Mouse (Mus musculus) hindbrain, embryonic 11.5 days (tissue): ENCODE measurements around the gene Asic2. TPM values are rescaled to one million over a fixed set of nuclear protein-coding genes. Genes with fewer than 3 reads are reported as not detected.

ENCODE experiments used
- ATAC-seq: fragments of 200-750 bp; cut with Nextera tagmentation; 2 replicates; pipeline ENCODE4 v1.8.0; 2017; ENCODE audit warnings: mild to moderate bottlenecking, moderate TSS enrichment, moderate library complexity; ENCODE audit not compliant: low FRiP score
- DNase-seq: peaks from one replicate; pipeline ENCODE4 v3.0.0-alpha.2; 2015; ENCODE audit warnings: low spot score
- H3K27ac ChIP-seq: fragments of 300-500 bp; sonication (generic); 2 replicates; pipeline ENCODE4 v1.5.1; 2014; ENCODE audit warnings: mild to moderate bottlenecking, low read depth, low read length
- H3K27me3 ChIP-seq: fragments of 300-500 bp; sonication (generic); 2 replicates; pipeline ENCODE4 v1.6.1; 2014; ENCODE audit warnings: mild to moderate bottlenecking, low read length, moderate library complexity, mixed read lengths; ENCODE audit not compliant: control insufficient read depth, insufficient read depth
- H3K36me3 ChIP-seq: fragments of 300-500 bp; sonication (generic); 2 replicates; pipeline ENCODE4 v1.6.1; 2014; ENCODE audit warnings: mild to moderate bottlenecking, low read length, moderate library complexity, mixed read lengths; ENCODE audit not compliant: control insufficient read depth, insufficient read depth
- H3K4me1 ChIP-seq: fragments of 300-500 bp; sonication (generic); replicated peaks from 2 replicates; pipeline ENCODE4 v1.6.1; 2014; ENCODE audit warnings: low read length, mixed read lengths; ENCODE audit not compliant: control insufficient read depth, insufficient read depth
- H3K4me2 ChIP-seq: fragments of 300-500 bp; sonication (generic); replicated peaks from 2 replicates; pipeline ENCODE4 v1.6.1; 2014; ENCODE audit warnings: mild to moderate bottlenecking, low read depth, low read length
- H3K4me3 ChIP-seq: fragments of 300-500 bp; sonication (generic); 2 replicates; pipeline ENCODE4 v1.5.1; 2014; ENCODE audit warnings: low read depth, low read length
- H3K9ac ChIP-seq: fragments of 300-500 bp; sonication (generic); 2 replicates; pipeline ENCODE4 v1.6.1; 2014; ENCODE audit warnings: low read depth, low read length
- H3K9me3 ChIP-seq: fragments of 300-500 bp; sonication (generic); 2 replicates; pipeline ENCODE4 v1.6.1; 2016; ENCODE audit warnings: low read length; ENCODE audit not compliant: control insufficient read depth
- WGBS: fragments of 180-500 bp; shearing (Covaris S2); extraction: QIAGEN DNeasy Blood & Tissue Kit; methylation state at CpG from one replicate; pipeline ENCODE4 v1.1.7; 2014; 5-methylcytosine and 5-hydroxymethylcytosine counted together
- polyA plus RNA-seq: library from polyadenylated mRNA; unstranded; fragments of >200 nt; fragmentation: Nextera tagmentation; extraction: Ambion mirVana; gene quantifications from 2 replicates; pipeline ENCODE4 v1.2.1, GENCODE M21; 2014

Asic2 gene
- polyA plus RNA-seq, 1 experiment from 2014 or later: 1.7 TPM

DNA sequence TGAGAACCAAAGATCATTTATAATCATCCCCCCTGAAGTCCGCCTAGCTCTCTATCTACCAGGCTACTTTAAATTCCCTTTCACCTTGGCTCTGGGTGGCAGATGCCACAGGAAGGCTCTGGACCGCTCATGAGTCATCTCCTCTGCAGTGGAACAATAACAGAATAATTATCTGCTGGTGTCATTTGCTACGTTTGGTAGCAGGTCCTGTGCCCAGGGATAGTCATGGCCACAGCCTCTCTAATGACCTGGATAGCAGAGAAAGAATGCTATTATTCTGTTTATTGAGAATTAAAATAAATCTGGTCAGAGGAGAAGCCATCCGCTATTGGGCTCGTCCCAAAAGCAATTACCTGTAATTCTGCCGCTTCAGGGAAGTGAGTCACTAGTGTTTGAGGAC lies 425.1 kb downstream of the Asic2 start:
- H3K36me3 ChIP-seq: no peaks in the 10 kb centered on the region
- no peaks in the 10 kb centered on the region for H3K27me3 ChIP-seq
- no peak overlapping the region for H3K4me3 ChIP-seq
- H3K9me3 ChIP-seq: no peaks in the 10 kb centered on the region
- WGBS: 87% methylated on average over 6 of the region's 6 CpGs
- ATAC-seq: no peak
- no peak overlapping the region for H3K4me2 ChIP-seq
- H3K27ac ChIP-seq: no peak overlapping the region
- H3K4me1 ChIP-seq: no peaks in the 10 kb centered on the region
- no peak for DNase-seq
- H3K9ac ChIP-seq: no peak overlapping the region

DNA sequence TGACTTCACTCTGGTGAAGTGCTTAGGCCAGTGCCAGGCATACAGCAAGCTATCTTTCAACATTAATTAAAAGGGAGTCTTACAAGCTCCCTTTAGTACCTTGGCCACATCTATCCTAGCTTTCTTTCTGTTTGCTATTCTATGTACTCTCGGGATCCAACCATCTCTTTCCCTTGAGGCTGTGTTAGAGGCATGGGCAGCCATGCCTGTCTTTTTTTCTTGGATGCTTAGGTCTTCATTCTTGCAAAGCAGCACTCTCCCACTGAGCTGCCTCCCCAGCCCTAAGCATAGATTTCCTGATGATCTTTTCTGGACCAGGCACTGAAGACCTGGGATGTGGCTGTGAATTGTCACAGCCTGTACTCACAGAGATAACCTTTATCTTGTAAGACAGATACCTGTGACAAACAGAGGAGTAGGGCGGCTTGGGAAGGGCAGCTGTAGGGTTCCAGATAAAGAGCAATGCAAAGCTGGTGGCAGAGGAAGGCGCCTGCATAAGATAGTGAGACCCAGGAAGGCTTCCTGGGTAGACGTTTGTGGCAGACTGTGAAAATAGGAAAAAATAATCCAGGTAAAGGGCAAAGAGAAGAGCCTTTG lies 433.0 kb downstream of the Asic2 start:
- no peaks in the 10 kb centered on the region for H3K4me1 ChIP-seq
- no peak overlapping the region for H3K4me3 ChIP-seq
- DNase-seq (no peak), ATAC-seq (no peak)
- WGBS: 69% methylated on average over 4 of the region's 4 CpGs
- no peaks in the 10 kb centered on the region for H3K27me3 ChIP-seq
- no peaks in the 10 kb centered on the region for H3K9me3 ChIP-seq
- no peaks in the 10 kb centered on the region for H3K36me3 ChIP-seq
- no peak overlapping the region for H3K27ac ChIP-seq
- no peak overlapping the region for H3K9ac ChIP-seq
- no peak overlapping the region for H3K4me2 ChIP-seq

DNA sequence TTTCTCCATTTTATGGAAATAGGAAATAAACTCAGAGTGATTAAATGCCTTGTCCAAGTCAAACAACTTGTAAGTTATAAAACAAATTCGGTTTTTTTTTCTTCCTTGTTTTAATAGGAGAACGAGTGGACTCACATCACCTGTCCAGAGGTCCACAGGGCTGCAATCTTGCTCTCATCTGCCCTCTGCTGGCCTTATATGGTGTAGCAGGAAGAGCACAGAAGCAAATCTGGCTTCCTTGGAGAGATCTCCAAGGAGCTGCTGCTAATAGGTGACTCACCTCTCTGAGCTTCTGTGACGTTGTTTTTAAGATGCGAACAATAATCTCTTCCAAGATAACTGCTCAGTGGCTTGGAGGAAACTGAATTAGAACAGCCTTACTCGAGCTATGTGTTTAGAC lies 433.6 kb downstream of the Asic2 start:
- Histone ChIP-seq H3K27me3 (no peaks in the 10 kb centered on the region), H3K27ac (no peak overlapping the region), H3K36me3 (no peaks in the 10 kb centered on the region), H3K9me3 (no peaks in the 10 kb centered on the region), H3K4me3 (no peak overlapping the region), H3K9ac (no peak overlapping the region), H3K4me1 (no peaks in the 10 kb centered on the region), H3K4me2 (no peak overlapping the region)
- WGBS: 23% methylated on average over 5 of the region's 5 CpGs
- ATAC-seq: no peak
- DNase-seq: peak; percentile 81

DNA sequence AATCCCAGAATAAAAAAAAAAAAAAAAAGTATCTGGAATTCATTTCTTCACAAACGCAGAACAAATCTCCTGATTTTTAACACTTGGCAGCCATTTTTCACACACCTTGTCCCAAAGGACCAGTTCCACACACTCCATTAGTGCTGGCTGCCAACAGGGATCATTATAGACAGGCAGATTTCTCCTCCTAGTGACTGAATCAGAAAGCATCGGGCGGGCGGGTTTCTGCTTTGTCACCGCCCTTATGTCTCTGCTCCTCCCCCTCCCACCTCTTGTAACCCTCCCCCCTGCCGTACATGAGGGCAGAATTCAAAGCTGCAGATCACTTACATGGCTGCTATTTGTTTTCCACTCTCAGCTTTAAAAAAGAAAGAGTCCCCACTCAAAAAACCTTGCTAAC lies 436.4 kb downstream of the Asic2 start:
- Histone ChIP-seq H3K27me3 (no peaks in the 10 kb centered on the region), H3K4me2 (no peak overlapping the region), H3K27ac (no peak overlapping the region), H3K4me1 (no peaks in the 10 kb centered on the region), H3K9me3 (no peaks in the 10 kb centered on the region), H3K9ac (no peak overlapping the region), H3K4me3 (no peak overlapping the region), H3K36me3 (no peaks in the 10 kb centered on the region)
- 8% methylated on average over 6 of the region's 6 CpGs for WGBS
- ATAC-seq: no peak; the same call in 1 of the 2 replicates
- peak; percentile 54 for DNase-seq

DNA sequence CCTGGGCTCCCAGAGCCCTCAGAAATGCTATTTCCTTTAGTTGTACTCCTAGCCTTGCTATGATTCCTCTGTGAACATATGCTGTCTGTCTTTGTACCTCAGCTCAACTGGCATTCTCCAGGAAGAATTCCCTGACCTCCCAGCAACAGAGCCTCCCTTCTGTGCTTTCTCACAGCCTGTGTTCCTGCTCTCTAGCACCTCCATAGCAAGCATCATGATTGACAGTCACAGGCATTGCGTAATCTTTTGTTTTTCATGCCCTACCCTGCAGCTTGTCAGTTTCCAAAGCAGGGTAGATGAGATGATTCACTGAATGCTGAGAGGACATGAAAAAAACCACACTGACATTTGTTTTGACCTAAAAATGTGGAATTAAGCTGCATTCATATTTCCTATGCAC lies 445.3 kb downstream of the Asic2 start:
- Histone ChIP-seq H3K36me3 (no peaks in the 10 kb centered on the region), H3K4me2 (no peak overlapping the region), H3K27ac (no peak overlapping the region), H3K4me1 (no peaks in the 10 kb centered on the region), H3K9ac (no peak overlapping the region), H3K9me3 (no peaks in the 10 kb centered on the region), H3K4me3 (no peak overlapping the region), H3K27me3 (no peaks in the 10 kb centered on the region)
- 71% methylated on average over 1 of the region's 1 CpGs for WGBS
- no peak for ATAC-seq
- DNase-seq: peak; percentile 17

DNA sequence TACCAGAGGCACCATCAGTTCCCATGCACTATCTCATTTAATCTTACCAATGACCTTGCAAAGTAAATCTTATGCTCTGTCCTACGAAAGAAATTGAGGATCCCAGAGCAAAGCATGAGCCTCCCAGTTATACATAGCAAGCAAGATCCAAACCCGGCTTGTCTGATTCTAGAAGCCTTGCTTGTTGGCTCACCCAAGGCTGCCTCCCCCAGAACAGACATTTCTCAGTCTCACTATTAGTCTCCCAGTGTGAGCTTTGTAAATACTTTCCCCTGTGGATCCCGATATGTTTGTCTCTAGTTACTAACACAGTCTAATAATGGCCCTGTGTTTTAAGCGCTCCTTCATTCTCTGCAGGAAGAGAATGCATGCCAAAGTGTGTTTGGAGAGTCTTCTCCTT lies 446.4 kb downstream of the Asic2 start:
- Histone ChIP-seq H3K9ac (no peak overlapping the region), H3K27ac (no peak overlapping the region), H3K27me3 (no peaks in the 10 kb centered on the region), H3K4me3 (no peak overlapping the region), H3K4me2 (no peak overlapping the region), H3K36me3 (no peaks in the 10 kb centered on the region), H3K9me3 (no peaks in the 10 kb centered on the region), H3K4me1 (no peaks in the 10 kb centered on the region)
- DNase-seq (no peak), ATAC-seq (no peak)
- 90% methylated on average over 4 of the region's 4 CpGs for WGBS

- no peak overlapping the region for H3K4me2 ChIP-seq
- no peak overlapping the region for H3K9ac ChIP-seq
- H3K4me1 ChIP-seq: no peaks in the 10 kb centered on the region
- H3K36me3 ChIP-seq: no peaks in the 10 kb centered on the region
- WGBS: 45% methylated on average over 14 of the region's 14 CpGs
- H3K27me3 ChIP-seq: no peaks in the 10 kb centered on the region
- no peak overlapping the region for H3K27ac ChIP-seq
- no peaks in the 10 kb centered on the region for H3K9me3 ChIP-seq
- DNase-seq: peak; percentile 15
- no peak for ATAC-seq
- no peak overlapping the region for H3K4me3 ChIP-seq
Measured at GRCm38 (mm10) chr11:81518001-81518955, 450.0 kb downstream of the Asic2 start.

DNA sequence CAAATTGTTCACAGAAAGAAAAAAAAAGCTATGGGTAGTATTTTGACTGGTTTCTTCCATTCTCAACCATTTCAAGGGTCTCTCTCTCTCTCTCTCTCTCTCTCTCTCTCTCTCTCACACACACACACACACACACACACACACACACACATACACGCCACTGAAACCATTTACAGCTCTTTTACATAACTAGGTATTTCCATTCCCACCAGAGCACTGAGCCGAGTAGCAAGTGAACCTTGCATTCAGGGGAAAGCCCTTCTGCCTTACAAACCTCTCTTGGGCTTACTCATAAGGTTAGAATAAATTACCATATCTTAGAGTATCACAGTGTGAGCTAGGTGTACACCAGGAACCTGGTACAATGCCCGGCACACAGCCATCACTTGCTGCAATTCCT lies 452.5 kb downstream of the Asic2 start:
- 77% methylated on average over 3 of the region's 3 CpGs for WGBS
- Histone ChIP-seq H3K4me3 (no peak overlapping the region), H3K27ac (no peak overlapping the region), H3K27me3 (no peaks in the 10 kb centered on the region), H3K4me2 (no peak overlapping the region), H3K9ac (no peak overlapping the region), H3K9me3 (no peaks in the 10 kb centered on the region), H3K4me1 (no peaks in the 10 kb centered on the region), H3K36me3 (no peaks in the 10 kb centered on the region)
- ATAC-seq (no peak), DNase-seq (no peak)

GRCm38 (mm10) chr11:81512434-81512833 lies 455.8 kb downstream of the Asic2 start:
- H3K4me3 ChIP-seq: no peak overlapping the region
- H3K4me2 ChIP-seq: no peak overlapping the region
- H3K36me3 ChIP-seq: no peaks in the 10 kb centered on the region
- H3K9me3 ChIP-seq: no peaks in the 10 kb centered on the region
- H3K27me3 ChIP-seq: no peaks in the 10 kb centered on the region
- ATAC-seq (no peak), DNase-seq (no peak)
- H3K27ac ChIP-seq: no peak overlapping the region
- H3K9ac ChIP-seq: no peak overlapping the region
- H3K4me1 ChIP-seq: no peaks in the 10 kb centered on the region
- 84% methylated on average over 10 of the region's 10 CpGs for WGBS
